Mouse (Mus musculus) testis, adult 2 months (tissue): ENCODE data around the gene Snapc4.

Source experiments
- CTCF ChIP-seq: fragments of 200-500 bp; IDR thresholded peaks from 2 replicates; pipeline ENCODE4 v1.5.1; 2012; ENCODE audit warnings: low read depth, mild to moderate bottlenecking, inconsistent platforms, low read length, moderate library complexity; ENCODE audit not compliant: control insufficient read depth, insufficient read depth, insufficient replicate concordance
- POLR2A ChIP-seq: fragments of 200-500 bp; IDR thresholded peaks from 2 replicates; pipeline ENCODE4 v1.6.1; 2012; ENCODE audit warnings: low read depth, mild to moderate bottlenecking, inconsistent platforms, low read length, moderate library complexity; ENCODE audit not compliant: control insufficient read depth

- TF ChIP-seq CTCF (no peak), POLR2A (no peak)
These were observed 41.9 kb downstream of the Snapc4 start for GRCm38 (mm10) chr2:26338302-26339203.
